Mouse (Mus musculus) embryonic facial prominence, embryonic 13.5 days (tissue): Measurements from ENCODE around the gene Mgat4e. TPM values are rescaled to one million over a fixed set of nuclear protein-coding genes. Genes with fewer than 3 reads are reported as not detected.
"Not testable (repeated sequence)": the region's sequence is repeated elsewhere in the genome, so short reads cannot be mapped to it uniquely, and the experiment has no call there.

ENCODE experiments used
- ATAC-seq: fragments of 200-750 bp; cut with Nextera tagmentation; 2 replicates; pipeline ENCODE4 v1.8.0; 2017; ENCODE audit warnings: low read depth; ENCODE audit not compliant: insufficient number of reproducible peaks, insufficient read depth, low FRiP score, low TSS enrichment
- H3K27ac ChIP-seq: fragments of 300-500 bp; sonication (generic); 2 replicates; pipeline ENCODE4 v1.5.1; 2015; ENCODE audit warnings: moderate library complexity, mild to moderate bottlenecking, inconsistent platforms
- H3K27me3 ChIP-seq: fragments of 300-500 bp; sonication (generic); 2 replicates; pipeline ENCODE4 v1.6.1; 2015; ENCODE audit warnings: mild to moderate bottlenecking, inconsistent platforms
- H3K36me3 ChIP-seq: fragments of 300-500 bp; sonication (generic); 2 replicates; pipeline ENCODE4 v1.6.1; 2015; ENCODE audit warnings: mild to moderate bottlenecking, inconsistent platforms
- H3K4me1 ChIP-seq: fragments of 300-500 bp; sonication (generic); 2 replicates; pipeline ENCODE4 v1.6.1; 2015; ENCODE audit warnings: inconsistent platforms
- H3K4me2 ChIP-seq: fragments of 300-500 bp; sonication (generic); 2 replicates; pipeline ENCODE4 v1.6.1; 2015; ENCODE audit warnings: moderate library complexity, mild to moderate bottlenecking, inconsistent platforms
- H3K4me3 ChIP-seq: fragments of 300-500 bp; sonication (generic); 2 replicates; pipeline ENCODE4 v1.5.1; 2015; ENCODE audit warnings: mild to moderate bottlenecking, inconsistent platforms
- H3K9ac ChIP-seq: fragments of 300-500 bp; sonication (generic); 2 replicates; pipeline ENCODE4 v1.6.1; 2015; ENCODE audit warnings: mild to moderate bottlenecking, inconsistent platforms
- H3K9me3 ChIP-seq: fragments of 300-500 bp; sonication (generic); 2 replicates; pipeline ENCODE4 v1.6.1; 2016; ENCODE audit warnings: inconsistent platforms
- WGBS: fragments of 180-500 bp; shearing (Covaris S2); methylation state at CpG from one replicate; pipeline ENCODE4 v1.1.7; 2015; ENCODE audit warnings: mixed read lengths; 5-methylcytosine and 5-hydroxymethylcytosine counted together
- polyA plus RNA-seq: library from polyadenylated mRNA; unstranded; fragments of >200 nt; fragmentation: Nextera tagmentation; extraction: Ambion mirVana; gene quantifications from 2 replicates; pipeline ENCODE4 v1.2.1, GENCODE M21; 2015

Gene Mgat4e
- polyA plus RNA-seq, 1 experiment from 2014 or later: not detected

GRCm38 (mm10) chr1:134555240-134555870 lies 5.9 kb upstream of the Mgat4e start:
- H3K27me3 ChIP-seq: no peaks in the 10 kb centered on the region
- no peaks in the 10 kb centered on the region for H3K9me3 ChIP-seq
- peak overlapping the region; percentile 65; the same call in 1 of the 2 replicates for H3K4me3 ChIP-seq
- H3K4me2 ChIP-seq: peak overlapping the region; percentile 71
- H3K36me3 ChIP-seq: no peaks in the 10 kb centered on the region
- H3K9ac ChIP-seq: peak overlapping the region; percentile 87; the same call in 1 of the 2 replicates
- H3K4me1 ChIP-seq: peaks cover 21% of the 10 kb centered on the region
- peak overlapping the region; percentile 96 for H3K27ac ChIP-seq
- ATAC-seq: 0 out of 2 replicates have a peak, but pooled peaks have one; percentile 9
- WGBS: 24% methylated on average over 13 of the region's 13 CpGs

- ATAC-seq: no peak
- no peak overlapping the region for H3K9ac ChIP-seq
- peaks cover 17% of the 10 kb centered on the region for H3K4me1 ChIP-seq
- 55% methylated on average over 3 of the region's 3 CpGs for WGBS
- no peaks in the 10 kb centered on the region for H3K27me3 ChIP-seq
- H3K9me3 ChIP-seq: no peaks in the 10 kb centered on the region
- H3K4me3 ChIP-seq: no peak overlapping the region
- H3K4me2 ChIP-seq: no peak overlapping the region
- H3K27ac ChIP-seq: no peak overlapping the region
- H3K36me3 ChIP-seq: no peaks in the 10 kb centered on the region
Measured at GRCm38 (mm10) chr1:134552396-134552795, 2.9 kb upstream of the Mgat4e start.

GRCm38 (mm10) chr1:134551869-134552268 lies 2.4 kb upstream of the Mgat4e start:
- Histone ChIP-seq H3K36me3 (no peaks in the 10 kb centered on the region), H3K27me3 (no peaks in the 10 kb centered on the region), H3K27ac (no peak overlapping the region), H3K4me1 (peaks cover 13% of the 10 kb centered on the region), H3K4me3 (no peak overlapping the region), H3K4me2 (no peak overlapping the region), H3K9ac (no peak overlapping the region), H3K9me3 (no peaks in the 10 kb centered on the region)
- 80% methylated on average over 3 of the region's 3 CpGs for WGBS
- ATAC-seq: no peak

GRCm38 (mm10) chr1:134548231-134548630 lies 1.3 kb downstream of the Mgat4e start:
- Histone ChIP-seq H3K4me2 (no peak overlapping the region), H3K4me1 (no peaks in the 10 kb centered on the region), H3K9ac (no peak overlapping the region), H3K27me3 (no peaks in the 10 kb centered on the region), H3K27ac (no peak overlapping the region), H3K36me3 (no peaks in the 10 kb centered on the region), H3K9me3 (peaks cover 4% of the 10 kb centered on the region), H3K4me3 (no peak overlapping the region)
- WGBS: 53% methylated on average over 4 of the region's 4 CpGs
- ATAC-seq: no peak

- no peak for ATAC-seq
- no peaks in the 10 kb centered on the region for H3K36me3 ChIP-seq
- no peaks in the 10 kb centered on the region for H3K4me1 ChIP-seq
- no peak overlapping the region for H3K4me2 ChIP-seq
- H3K27me3 ChIP-seq: no peaks in the 10 kb centered on the region
- H3K4me3 ChIP-seq: no peak overlapping the region
- H3K27ac ChIP-seq: no peak overlapping the region
- no peak overlapping the region for H3K9ac ChIP-seq
- 85% methylated on average over 10 of the region's 10 CpGs for WGBS
- peaks cover 4% of the 10 kb centered on the region for H3K9me3 ChIP-seq
Measured at GRCm38 (mm10) chr1:134540610-134541009, 8.9 kb downstream of the Mgat4e start.

- H3K4me1 ChIP-seq: no peaks in the 10 kb centered on the region
- no peaks in the 10 kb centered on the region for H3K27me3 ChIP-seq
- no peaks in the 10 kb centered on the region for H3K36me3 ChIP-seq
- no peak for ATAC-seq
- H3K4me3 ChIP-seq: no peak overlapping the region
- no peak overlapping the region for H3K4me2 ChIP-seq
- no peak overlapping the region for H3K9ac ChIP-seq
- no peaks in the 10 kb centered on the region for H3K9me3 ChIP-seq
- WGBS: 73% methylated on average over 3 of the region's 3 CpGs
- H3K27ac ChIP-seq: no peak overlapping the region
Measured at GRCm38 (mm10) chr1:134535513-134535912, 14.0 kb downstream of the Mgat4e start.

- no peak for ATAC-seq
- no peak overlapping the region for H3K9ac ChIP-seq
- no peak overlapping the region for H3K27ac ChIP-seq
- 90% methylated on average over 1 of the region's 1 CpGs for WGBS
- H3K9me3 ChIP-seq: no peaks in the 10 kb centered on the region
- no peak overlapping the region for H3K4me2 ChIP-seq
- no peaks in the 10 kb centered on the region for H3K27me3 ChIP-seq
- no peaks in the 10 kb centered on the region for H3K4me1 ChIP-seq
- H3K4me3 ChIP-seq: no peak overlapping the region
- H3K36me3 ChIP-seq: no peaks in the 10 kb centered on the region
Measured at GRCm38 (mm10) chr1:134535054-134535453, 14.4 kb downstream of the Mgat4e start.

- not testable (repeated sequence) for H3K4me3 ChIP-seq, H3K4me2 ChIP-seq, H3K36me3 ChIP-seq, H3K9me3 ChIP-seq, ATAC-seq, H3K27me3 ChIP-seq, H3K9ac ChIP-seq, H3K4me1 ChIP-seq, H3K27ac ChIP-seq
- WGBS: 90% methylated on average over 10 of the region's 10 CpGs
Measured at GRCm38 (mm10) chr1:134533710-134534109, 15.8 kb downstream of the Mgat4e start.

GRCm38 (mm10) chr1:134530618-134531017 lies 18.9 kb downstream of the Mgat4e start:
- no peaks in the 10 kb centered on the region for H3K9me3 ChIP-seq
- no peak overlapping the region for H3K4me2 ChIP-seq
- ATAC-seq: no peak
- no peaks in the 10 kb centered on the region for H3K36me3 ChIP-seq
- WGBS: 81% methylated on average over 6 of the region's 6 CpGs
- H3K4me1 ChIP-seq: no peaks in the 10 kb centered on the region
- H3K27ac ChIP-seq: no peak overlapping the region
- no peak overlapping the region for H3K4me3 ChIP-seq
- no peaks in the 10 kb centered on the region for H3K27me3 ChIP-seq
- no peak overlapping the region for H3K9ac ChIP-seq

GRCm38 (mm10) chr1:134526752-134527151 lies 22.7 kb downstream of the Mgat4e start:
- Histone ChIP-seq H3K4me1 (no peaks in the 10 kb centered on the region), H3K27ac (no peak overlapping the region), H3K36me3 (no peaks in the 10 kb centered on the region), H3K4me2 (no peak overlapping the region), H3K4me3 (no peak overlapping the region), H3K27me3 (no peaks in the 10 kb centered on the region), H3K9me3 (no peaks in the 10 kb centered on the region), H3K9ac (no peak overlapping the region)
- no peak for ATAC-seq
- 79% methylated on average over 6 of the region's 6 CpGs for WGBS

- no peak overlapping the region for H3K9ac ChIP-seq
- H3K27me3 ChIP-seq: no peaks in the 10 kb centered on the region
- 84% methylated on average over 1 of the region's 1 CpGs for WGBS
- H3K36me3 ChIP-seq: no peaks in the 10 kb centered on the region
- no peak for ATAC-seq
- no peaks in the 10 kb centered on the region for H3K9me3 ChIP-seq
- H3K27ac ChIP-seq: no peak overlapping the region
- H3K4me2 ChIP-seq: no peak overlapping the region
- H3K4me3 ChIP-seq: no peak overlapping the region
- no peaks in the 10 kb centered on the region for H3K4me1 ChIP-seq
Measured at GRCm38 (mm10) chr1:134525015-134525414, 24.5 kb downstream of the Mgat4e start.

GRCm38 (mm10) chr1:134524424-134524823 lies 25.1 kb downstream of the Mgat4e start:
- Histone ChIP-seq H3K4me2 (no peak overlapping the region), H3K36me3 (no peaks in the 10 kb centered on the region), H3K27me3 (no peaks in the 10 kb centered on the region), H3K4me3 (no peak overlapping the region), H3K27ac (no peak overlapping the region), H3K9me3 (no peaks in the 10 kb centered on the region), H3K4me1 (no peaks in the 10 kb centered on the region), H3K9ac (no peak overlapping the region)
- 66% methylated on average over 5 of the region's 5 CpGs for WGBS
- ATAC-seq: no peak
